Mouse (Mus musculus) thymus, postnatal 14 days (tissue): ENCODE measurements around the gene Ak1.

ENCODE experiments used
- DNase-seq: peaks from one replicate; pipeline ENCODE4 v3.0.0; 2021

The Ak1 gene

GRCm38 (mm10) chr2:32658873-32659272 is 37.3 kb downstream of the Ak1 start:
- DNase-seq: no peak

- no peak for DNase-seq
These were observed 40.0 kb downstream of the Ak1 start for GRCm38 (mm10) chr2:32661509-32662107.

- DNase-seq: peak; percentile 30
These were observed 40.7 kb downstream of the Ak1 start for GRCm38 (mm10) chr2:32662291-32662690.

- no peak for DNase-seq
These were observed 43.8 kb downstream of the Ak1 start for GRCm38 (mm10) chr2:32665345-32665744.

- DNase-seq: no peak
These were observed 44.3 kb downstream of the Ak1 start for GRCm38 (mm10) chr2:32665853-32666252.

GRCm38 (mm10) chr2:32667775-32668174 is 46.2 kb downstream of the Ak1 start:
- DNase-seq: no peak

GRCm38 (mm10) chr2:32668176-32668575 is 46.6 kb downstream of the Ak1 start:
- no peak for DNase-seq

- DNase-seq: no peak
These were observed 48.3 kb downstream of the Ak1 start for GRCm38 (mm10) chr2:32669876-32670275.

GRCm38 (mm10) chr2:32671147-32671546 is 49.6 kb downstream of the Ak1 start:
- no peak for DNase-seq

- no peak for DNase-seq
These were observed 50.5 kb downstream of the Ak1 start for GRCm38 (mm10) chr2:32671907-32672595.

- no peak for DNase-seq
These were observed 51.8 kb downstream of the Ak1 start for GRCm38 (mm10) chr2:32673176-32673917.

GRCm38 (mm10) chr2:32676821-32677220 is 55.3 kb downstream of the Ak1 start:
- DNase-seq: no peak

GRCm38 (mm10) chr2:32677683-32678082 is 56.1 kb downstream of the Ak1 start:
- DNase-seq: no peak

GRCm38 (mm10) chr2:32680051-32680451 is 58.5 kb downstream of the Ak1 start:
- no peak for DNase-seq

- DNase-seq: no peak
These were observed 59.5 kb downstream of the Ak1 start for GRCm38 (mm10) chr2:32680961-32681650.

GRCm38 (mm10) chr2:32681754-32682153 is 60.2 kb downstream of the Ak1 start:
- no peak for DNase-seq

GRCm38 (mm10) chr2:32682721-32683417 is 61.3 kb downstream of the Ak1 start:
- no peak for DNase-seq

- DNase-seq: no peak
These were observed 62.1 kb downstream of the Ak1 start for GRCm38 (mm10) chr2:32683701-32684100.
